Mouse (Mus musculus): ENCODE data around the gene Nvl. TPM values are rescaled to one million over a fixed set of nuclear protein-coding genes. Genes with fewer than 3 reads are reported as not detected.
A peak's percentile ranks its signal among the peaks of the same experiment; 100 is the strongest.

Nvl gene
- total RNA-seq (2021): 1 to 10 TPM; 7.2 to 8.1 TPM

GRCm38 (mm10) chr1:181143950-181144836, at the start of gene Nvl, which contains the start of gene Cnih4:
Gene Nvl, minus strand, starts transcription at chr1:181144204.
Gene Cnih4, plus strand, starts transcription at chr1:181144693.
- peak; percentile 87 for DNase-seq (ENCODE audit: low spot score)
- intact Hi-C loops (cut with DNase I): no loop called here

- no peak for DNase-seq (ENCODE audit: low spot score)
- intact Hi-C loops (cut with DNase I): no loop called here
Measured at GRCm38 (mm10) chr1:181188925-181189324, 44.9 kb upstream of the Nvl start.

- DNase-seq (ENCODE audit: low spot score): no peak
- intact Hi-C loops (cut with DNase I): no loop called here
Measured at GRCm38 (mm10) chr1:181170210-181170609, 26.2 kb upstream of the Nvl start.

GRCm38 (mm10) chr1:181168377-181168776, 24.4 kb upstream of the Nvl start:
- intact Hi-C loops (cut with DNase I): no loop called here
- DNase-seq (ENCODE audit: low spot score): no peak

- intact Hi-C loops (cut with DNase I): no loop called here
- no peak for DNase-seq (ENCODE audit: low spot score)
Measured at GRCm38 (mm10) chr1:181167816-181168215, 23.8 kb upstream of the Nvl start.

GRCm38 (mm10) chr1:181151541-181151940, 7.5 kb upstream of the Nvl start:
- intact Hi-C loops (cut with DNase I): no loop called here

GRCm38 (mm10) chr1:181150827-181151534, 7.0 kb upstream of the Nvl start:
- intact Hi-C loops (cut with DNase I): no loop called here
- DNase-seq (ENCODE audit: low spot score): peak; percentile 71

More at GRCm38 (mm10) chr1:181151541-181151940, 7.5 kb upstream of the Nvl start:
- DNase-seq (ENCODE audit: low spot score): no peak

- intact Hi-C loops (cut with DNase I): no loop called here
- DNase-seq (ENCODE audit: low spot score): no peak
Measured at GRCm38 (mm10) chr1:181150431-181150826, 6.4 kb upstream of the Nvl start.

GRCm38 (mm10) chr1:181149373-181150017, 5.5 kb upstream of the Nvl start:
- no peak for DNase-seq (ENCODE audit: low spot score)
- intact Hi-C loops (cut with DNase I): loop anchor here (5.0 kb wide), 1 partner anchor 83 kb away; no protein-coding TSS in a partner anchor

GRCm38 (mm10) chr1:181148540-181148939, 4.5 kb upstream of the Nvl start:
- DNase-seq (ENCODE audit: low spot score): no peak
- intact Hi-C loops (cut with DNase I): loop anchor here (5.0 kb wide), 1 partner anchor 84 kb away; no protein-coding TSS in a partner anchor

- intact Hi-C loops (cut with DNase I): loop anchor here (5.0 kb wide), 1 partner anchor 86 kb away; no protein-coding TSS in a partner anchor
- DNase-seq (ENCODE audit: low spot score): no peak
Measured at GRCm38 (mm10) chr1:181146187-181146586, 2.2 kb upstream of the Nvl start.

GRCm38 (mm10) chr1:181144966-181145365, 962 bp upstream of the Nvl start:
- intact Hi-C loops (cut with DNase I): loop anchor here (5.0 kb wide), 1 partner anchor 87 kb away; no protein-coding TSS in a partner anchor
- no peak for DNase-seq (ENCODE audit: low spot score)

- intact Hi-C loops (cut with DNase I): no loop called here
- no peak for DNase-seq (ENCODE audit: low spot score)
Measured at GRCm38 (mm10) chr1:181143609-181143949, 425 bp downstream of the Nvl start.

- intact Hi-C loops (cut with DNase I): no loop called here
- no peak for DNase-seq (ENCODE audit: low spot score)
Measured at GRCm38 (mm10) chr1:181138730-181139129, 5.3 kb downstream of the Nvl start.

GRCm38 (mm10) chr1:181131915-181132314, 12.1 kb downstream of the Nvl start:
- DNase-seq (ENCODE audit: low spot score): no peak
- intact Hi-C loops (cut with DNase I): no loop called here

GRCm38 (mm10) chr1:181126766-181127165, 17.2 kb downstream of the Nvl start:
- intact Hi-C loops (cut with DNase I): no loop called here
- no peak for DNase-seq (ENCODE audit: low spot score)

GRCm38 (mm10) chr1:181125916-181126315, 18.1 kb downstream of the Nvl start:
- no peak for DNase-seq (ENCODE audit: low spot score)
- intact Hi-C loops (cut with DNase I): no loop called here

GRCm38 (mm10) chr1:181124145-181124544, 19.9 kb downstream of the Nvl start:
- intact Hi-C loops (cut with DNase I): no loop called here
- no peak for DNase-seq (ENCODE audit: low spot score)

- DNase-seq (ENCODE audit: low spot score): no peak
- intact Hi-C loops (cut with DNase I): no loop called here
Measured at GRCm38 (mm10) chr1:181117112-181117511, 26.9 kb downstream of the Nvl start.

- DNase-seq (ENCODE audit: low spot score): no peak
- intact Hi-C loops (cut with DNase I): no loop called here
Measured at GRCm38 (mm10) chr1:181090048-181090447, 54.0 kb downstream of the Nvl start.
